Mouse (Mus musculus) embryonic facial prominence, embryonic 13.5 days (tissue): Measurements from ENCODE around the gene Hoxa13. TPM values are rescaled to one million over a fixed set of nuclear protein-coding genes. Genes with fewer than 3 reads are reported as not detected.

Experiments
- ATAC-seq: fragments of 200-750 bp; cut with Nextera tagmentation; 2 replicates; pipeline ENCODE4 v1.8.0; 2017; ENCODE audit warnings: low read depth; ENCODE audit not compliant: insufficient number of reproducible peaks, insufficient read depth, low FRiP score, low TSS enrichment
- H3K27ac ChIP-seq: fragments of 300-500 bp; sonication (generic); 2 replicates; pipeline ENCODE4 v1.5.1; 2015; ENCODE audit warnings: moderate library complexity, mild to moderate bottlenecking, inconsistent platforms
- H3K27me3 ChIP-seq: fragments of 300-500 bp; sonication (generic); 2 replicates; pipeline ENCODE4 v1.6.1; 2015; ENCODE audit warnings: mild to moderate bottlenecking, inconsistent platforms
- H3K36me3 ChIP-seq: fragments of 300-500 bp; sonication (generic); 2 replicates; pipeline ENCODE4 v1.6.1; 2015; ENCODE audit warnings: mild to moderate bottlenecking, inconsistent platforms
- H3K4me1 ChIP-seq: fragments of 300-500 bp; sonication (generic); 2 replicates; pipeline ENCODE4 v1.6.1; 2015; ENCODE audit warnings: inconsistent platforms
- H3K4me2 ChIP-seq: fragments of 300-500 bp; sonication (generic); 2 replicates; pipeline ENCODE4 v1.6.1; 2015; ENCODE audit warnings: moderate library complexity, mild to moderate bottlenecking, inconsistent platforms
- H3K4me3 ChIP-seq: fragments of 300-500 bp; sonication (generic); 2 replicates; pipeline ENCODE4 v1.5.1; 2015; ENCODE audit warnings: mild to moderate bottlenecking, inconsistent platforms
- H3K9ac ChIP-seq: fragments of 300-500 bp; sonication (generic); 2 replicates; pipeline ENCODE4 v1.6.1; 2015; ENCODE audit warnings: mild to moderate bottlenecking, inconsistent platforms
- H3K9me3 ChIP-seq: fragments of 300-500 bp; sonication (generic); 2 replicates; pipeline ENCODE4 v1.6.1; 2016; ENCODE audit warnings: inconsistent platforms
- WGBS: fragments of 180-500 bp; shearing (Covaris S2); methylation state at CpG from one replicate; pipeline ENCODE4 v1.1.7; 2015; ENCODE audit warnings: mixed read lengths; 5-methylcytosine and 5-hydroxymethylcytosine counted together
- polyA plus RNA-seq: library from polyadenylated mRNA; unstranded; fragments of >200 nt; fragmentation: Nextera tagmentation; extraction: Ambion mirVana; gene quantifications from 2 replicates; pipeline ENCODE4 v1.2.1, GENCODE M21; 2015

Gene Hoxa13
- polyA plus RNA-seq, 1 experiment from 2014 or later: not detected

DNA sequence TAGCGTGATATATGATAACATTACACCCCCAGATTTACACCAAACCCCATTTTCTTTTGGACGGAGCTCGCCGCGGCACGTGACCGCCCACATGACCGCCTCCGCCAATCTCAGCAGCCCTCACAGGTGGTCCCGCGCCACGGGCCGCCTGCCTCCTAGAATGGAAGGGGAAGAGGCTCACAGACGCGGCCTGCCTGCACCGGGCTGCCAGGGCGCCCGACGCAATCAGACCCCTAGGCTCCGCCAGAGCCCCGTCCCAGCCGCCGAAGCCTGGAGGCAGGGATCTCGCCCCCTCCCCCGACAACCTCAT is 43.3 kb downstream of the Hoxa13 start:
- Histone ChIP-seq H3K9ac (no peak overlapping the region), H3K36me3 (no peaks in the 10 kb centered on the region), H3K4me3 (peak overlapping the region; percentile 30), H3K4me1 (peaks cover 27% of the 10 kb centered on the region), H3K4me2 (peak overlapping the region; percentile 51), H3K9me3 (no peaks in the 10 kb centered on the region), H3K27ac (no peak overlapping the region), H3K27me3 (peaks cover 100% of the 10 kb centered on the region)
- under 1% methylated on average over 25 of the region's 25 CpGs for WGBS
- ATAC-seq: no peak

DNA sequence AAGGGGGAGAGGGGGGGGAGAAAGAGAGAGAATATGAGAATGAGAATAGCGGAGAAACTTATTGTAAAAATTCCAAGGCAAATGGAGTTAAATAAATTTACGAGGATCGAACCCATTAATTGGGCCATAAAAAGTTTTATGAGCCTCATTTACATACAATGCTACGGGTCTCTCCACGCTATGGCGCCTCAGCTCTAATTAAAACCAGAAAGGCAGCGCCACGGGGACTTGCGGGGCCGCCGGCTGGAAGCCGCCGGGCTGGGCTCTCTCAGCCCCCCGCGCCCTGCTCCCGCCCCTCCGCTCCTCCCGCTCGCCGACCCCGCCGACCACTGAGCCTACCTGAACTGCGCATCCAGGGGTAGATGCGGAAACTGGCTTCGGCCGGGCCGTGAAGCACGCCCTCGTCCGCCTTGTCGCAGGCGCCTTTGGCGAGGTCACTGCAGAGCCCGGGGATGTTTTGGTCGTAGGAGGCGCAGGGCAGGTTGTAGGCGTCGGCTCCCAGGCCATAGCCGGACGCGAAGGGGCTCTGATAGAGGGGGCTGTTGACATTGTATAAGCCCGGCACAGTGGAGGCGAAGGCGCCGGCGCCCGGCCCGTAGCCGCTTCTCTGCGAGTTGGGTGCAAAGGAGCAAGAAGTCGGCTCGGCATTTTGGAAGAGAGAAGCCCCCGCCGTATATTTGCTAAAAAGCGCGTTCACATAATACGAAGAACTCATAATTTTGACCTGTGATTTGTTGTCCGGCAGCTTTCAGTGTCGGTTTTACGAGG is 43.8 kb downstream of the Hoxa13 start:
- 1% methylated on average over 60 of the region's 60 CpGs for WGBS
- Histone ChIP-seq H3K4me3 (peak overlapping the region; percentile 30), H3K9me3 (no peaks in the 10 kb centered on the region), H3K27me3 (peaks cover 100% of the 10 kb centered on the region), H3K27ac (no peak overlapping the region), H3K9ac (no peak overlapping the region), H3K36me3 (no peaks in the 10 kb centered on the region), H3K4me2 (peak overlapping the region; percentile 51), H3K4me1 (peaks cover 28% of the 10 kb centered on the region)
- no peak for ATAC-seq

DNA sequence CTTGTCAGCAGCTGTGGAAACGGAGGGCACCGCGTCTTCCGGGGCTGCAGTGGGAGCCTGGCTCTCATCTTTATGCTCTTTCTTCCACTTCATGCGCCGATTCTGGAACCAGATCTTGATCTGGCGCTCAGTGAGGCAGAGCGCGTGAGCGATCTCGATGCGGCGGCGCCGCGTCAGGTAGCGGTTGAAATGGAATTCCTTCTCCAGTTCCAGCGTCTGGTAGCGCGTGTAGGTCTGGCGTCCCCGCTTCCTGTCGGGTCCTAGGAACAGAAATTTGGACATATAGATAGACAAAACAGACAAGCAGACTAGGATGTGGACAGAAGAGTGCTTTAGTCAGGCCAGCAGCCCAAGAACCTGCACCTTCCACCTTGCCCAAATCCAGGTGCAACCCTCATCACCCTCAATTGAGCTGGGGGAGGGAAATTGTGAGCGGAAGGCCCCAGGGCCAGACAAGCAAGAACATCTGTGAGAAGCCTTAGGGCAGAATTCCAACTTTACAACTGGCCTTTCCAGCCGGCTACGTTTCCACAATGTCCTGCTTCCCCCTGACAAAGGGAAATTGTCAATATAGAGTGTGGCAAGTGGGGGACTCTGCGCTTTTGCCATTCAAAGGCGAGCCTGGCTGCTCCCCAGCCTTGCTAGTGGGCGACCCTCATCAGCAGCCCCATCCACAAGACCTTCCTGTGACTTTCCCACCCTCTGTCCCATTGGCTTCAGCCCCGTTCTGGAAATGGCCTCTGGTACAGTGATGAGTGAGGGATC is 44.7 kb downstream of the Hoxa13 start:
- no peak for ATAC-seq
- under 1% methylated on average over 30 of the region's 30 CpGs for WGBS
- no peak overlapping the region for H3K9ac ChIP-seq
- no peaks in the 10 kb centered on the region for H3K36me3 ChIP-seq
- no peak overlapping the region for H3K27ac ChIP-seq
- H3K9me3 ChIP-seq: no peaks in the 10 kb centered on the region
- peaks cover 100% of the 10 kb centered on the region for H3K27me3 ChIP-seq
- peaks cover 27% of the 10 kb centered on the region for H3K4me1 ChIP-seq
- no peak overlapping the region for H3K4me2 ChIP-seq
- H3K4me3 ChIP-seq: no peak overlapping the region

DNA sequence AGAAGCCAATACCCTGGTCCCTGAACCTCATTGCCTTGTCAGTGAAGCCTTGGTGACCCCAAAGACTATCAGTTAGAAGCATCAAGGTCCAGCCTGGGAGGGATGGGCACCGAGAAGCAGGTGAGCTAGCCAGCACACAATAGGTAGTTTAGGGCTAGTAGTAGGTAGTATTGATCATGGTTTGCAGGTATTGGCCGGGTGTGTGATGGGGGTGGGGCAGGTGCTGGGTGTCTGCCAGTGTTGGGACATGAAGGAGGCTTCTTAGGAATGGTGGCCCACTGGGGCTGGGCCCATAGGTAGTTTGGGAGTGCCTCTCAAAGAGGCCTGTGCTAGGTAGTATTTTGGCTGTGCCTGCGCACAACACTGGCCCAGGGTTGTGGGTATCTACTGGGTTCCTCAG is 45.6 kb downstream of the Hoxa13 start:
- no peaks in the 10 kb centered on the region for H3K36me3 ChIP-seq
- 13% methylated on average over 3 of the region's 3 CpGs for WGBS
- H3K4me3 ChIP-seq: no peak overlapping the region
- peaks cover 27% of the 10 kb centered on the region for H3K4me1 ChIP-seq
- no peak overlapping the region for H3K27ac ChIP-seq
- no peak for ATAC-seq
- H3K4me2 ChIP-seq: no peak overlapping the region
- H3K9ac ChIP-seq: no peak overlapping the region
- H3K9me3 ChIP-seq: no peaks in the 10 kb centered on the region
- H3K27me3 ChIP-seq: peaks cover 100% of the 10 kb centered on the region

DNA sequence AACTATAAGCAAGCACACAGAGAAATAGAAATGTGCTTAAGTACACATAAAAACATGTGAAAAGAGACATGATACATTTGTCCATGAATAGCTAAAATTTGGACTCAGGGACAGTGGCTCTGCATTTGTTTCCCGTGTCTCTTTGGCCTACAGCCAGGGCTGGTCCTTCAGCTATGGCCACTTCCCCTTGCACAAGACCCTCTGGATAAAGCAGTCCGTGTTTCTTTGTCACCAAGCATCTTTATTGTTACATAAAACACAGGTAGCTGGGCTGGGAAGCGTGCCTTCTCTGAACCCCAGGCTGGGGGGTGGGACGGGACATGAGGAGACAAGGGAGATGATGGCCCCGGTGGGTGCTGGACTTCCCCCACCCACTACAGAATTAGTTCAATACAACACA is 46.4 kb downstream of the Hoxa13 start:
- 6% methylated on average over 5 of the region's 5 CpGs for WGBS
- peaks cover 27% of the 10 kb centered on the region for H3K4me1 ChIP-seq
- H3K4me3 ChIP-seq: no peak overlapping the region
- no peak overlapping the region for H3K4me2 ChIP-seq
- no peak overlapping the region for H3K27ac ChIP-seq
- ATAC-seq: no peak
- H3K27me3 ChIP-seq: peaks cover 100% of the 10 kb centered on the region
- no peaks in the 10 kb centered on the region for H3K36me3 ChIP-seq
- H3K9me3 ChIP-seq: no peaks in the 10 kb centered on the region
- no peak overlapping the region for H3K9ac ChIP-seq

DNA sequence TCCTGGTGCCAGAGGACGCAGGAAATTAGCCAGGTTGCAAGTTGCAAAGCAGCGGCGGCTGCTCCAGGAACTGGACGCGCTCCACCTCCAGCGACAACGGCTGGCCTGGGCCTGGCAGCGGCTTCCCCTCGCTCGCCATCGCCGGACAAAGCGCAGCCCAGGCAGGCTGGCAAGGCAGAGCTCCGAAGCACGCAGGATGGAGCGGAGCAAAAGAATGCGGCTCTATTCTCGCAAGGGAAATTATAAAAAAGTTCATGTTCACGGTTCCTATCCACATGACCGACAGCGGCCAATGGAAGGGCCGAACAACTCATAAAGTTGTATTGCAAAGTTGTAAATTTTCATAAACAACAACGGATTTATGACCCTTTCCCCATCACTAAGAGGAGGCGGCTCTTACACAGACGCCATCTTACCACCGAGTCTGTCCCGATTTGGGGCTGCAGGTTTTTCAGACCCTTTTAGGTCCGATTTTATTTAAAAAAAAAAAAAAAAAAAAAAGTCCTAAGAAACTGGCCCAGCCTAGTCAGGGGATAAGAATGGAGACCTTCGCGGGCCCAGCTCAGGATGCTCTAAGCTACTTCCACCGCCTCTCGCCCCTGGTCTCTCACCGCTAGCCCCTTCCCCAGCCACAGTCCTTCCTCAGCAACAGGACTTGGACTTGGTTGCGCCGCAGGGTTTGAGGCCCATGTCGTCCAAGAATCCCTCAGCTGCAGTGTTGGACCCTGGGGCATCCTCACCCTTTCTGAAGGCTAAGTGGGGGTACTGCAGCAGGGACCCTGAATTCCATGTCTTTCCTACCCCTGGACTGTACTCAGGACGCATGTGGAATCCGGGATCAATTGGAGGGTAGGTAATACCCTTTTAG is 47.3 kb downstream of the Hoxa13 start, which contains the start of the genes Hoxa3 and Gm28308:
Gene Hoxa3 (minus strand): TSS at position 218 of the 868 bp plus-strand sequence.
Gene Gm28308 (minus strand): TSS at position 221 of the 868 bp plus-strand sequence.
- no peaks in the 10 kb centered on the region for H3K9me3 ChIP-seq
- H3K9ac ChIP-seq: no peak within 1 kb of the TSS
- no peak for ATAC-seq
- peak within 1 kb of the TSS; percentile 34 for H3K4me2 ChIP-seq
- no peaks in the 10 kb centered on the region for H3K36me3 ChIP-seq
- WGBS: 3% methylated on average over 38 of the region's 38 CpGs
- H3K27me3 ChIP-seq: peaks cover 100% of the 10 kb centered on the region
- H3K4me3 ChIP-seq: 0 out of 2 replicates have a peak within 1 kb of the TSS, but pooled peaks have one; percentile 20
- H3K4me1 ChIP-seq: peaks cover 27% of the 10 kb centered on the region
- no peak within 1 kb of the TSS for H3K27ac ChIP-seq

DNA sequence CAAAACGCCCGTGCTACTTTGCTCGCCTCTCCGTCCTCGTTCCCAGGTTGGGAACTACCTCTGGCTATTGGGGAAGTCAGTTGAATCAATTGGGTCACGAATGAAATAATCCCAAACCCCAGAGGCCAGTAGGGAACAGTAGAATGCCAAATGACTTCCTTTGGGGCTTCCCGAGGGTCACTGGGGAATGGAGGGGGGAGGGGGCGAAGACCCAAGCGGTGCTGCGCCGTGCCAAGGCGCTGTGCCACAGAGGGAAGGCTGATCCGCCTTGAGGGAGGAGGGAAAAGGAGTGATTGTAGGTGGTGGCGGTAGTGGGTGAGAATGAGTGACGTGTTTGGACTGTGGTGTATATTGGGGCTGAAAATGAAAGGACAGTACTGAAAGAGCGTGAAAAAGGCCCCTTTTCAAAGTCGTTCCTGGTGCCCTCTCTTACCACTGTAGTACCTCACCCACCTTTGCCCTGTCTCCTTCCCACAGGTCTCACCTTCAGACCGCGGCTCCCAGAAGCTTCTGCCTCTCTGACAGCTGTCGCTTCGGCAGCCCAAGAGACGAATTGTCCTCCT is 48.0 kb downstream of the Hoxa13 start:
- no peaks in the 10 kb centered on the region for H3K9me3 ChIP-seq
- peaks cover 27% of the 10 kb centered on the region for H3K4me1 ChIP-seq
- peaks cover 100% of the 10 kb centered on the region for H3K27me3 ChIP-seq
- no peak for ATAC-seq
- 0 out of 2 replicates have a peak overlapping the region, but pooled peaks have one; percentile 20 for H3K4me3 ChIP-seq
- peak overlapping the region; percentile 34 for H3K4me2 ChIP-seq
- H3K9ac ChIP-seq: no peak overlapping the region
- H3K36me3 ChIP-seq: no peaks in the 10 kb centered on the region
- no peak overlapping the region for H3K27ac ChIP-seq
- WGBS: 1% methylated on average over 22 of the region's 22 CpGs

DNA sequence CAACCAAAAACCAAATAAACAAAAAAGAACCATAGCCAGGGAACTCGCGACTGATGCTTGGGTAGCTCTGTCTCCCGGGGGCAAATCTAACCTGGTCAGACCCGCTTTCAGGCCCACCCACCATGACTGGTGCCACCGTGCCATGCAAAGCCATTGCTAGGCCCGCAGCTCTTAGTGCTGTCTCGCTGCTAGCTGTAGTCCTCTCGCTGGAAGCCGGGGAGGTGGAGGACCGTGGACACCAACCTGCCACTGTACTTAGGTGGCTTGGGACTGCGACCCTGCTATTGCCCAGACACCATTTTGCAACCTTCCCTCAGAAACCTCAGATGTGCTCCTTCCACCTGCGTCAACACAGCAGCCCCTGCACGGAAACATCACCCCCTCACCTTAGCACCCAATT is 48.7 kb downstream of the Hoxa13 start:
- 2% methylated on average over 13 of the region's 13 CpGs for WGBS
- ATAC-seq: no peak
- H3K9me3 ChIP-seq: no peaks in the 10 kb centered on the region
- H3K4me2 ChIP-seq: peak overlapping the region; percentile 24; the same call in 1 of the 2 replicates
- peak overlapping the region; percentile 20; the same call in 1 of the 2 replicates for H3K4me3 ChIP-seq
- no peaks in the 10 kb centered on the region for H3K36me3 ChIP-seq
- H3K9ac ChIP-seq: no peak overlapping the region
- no peak overlapping the region for H3K27ac ChIP-seq
- peaks cover 100% of the 10 kb centered on the region for H3K27me3 ChIP-seq
- peaks cover 20% of the 10 kb centered on the region for H3K4me1 ChIP-seq

DNA sequence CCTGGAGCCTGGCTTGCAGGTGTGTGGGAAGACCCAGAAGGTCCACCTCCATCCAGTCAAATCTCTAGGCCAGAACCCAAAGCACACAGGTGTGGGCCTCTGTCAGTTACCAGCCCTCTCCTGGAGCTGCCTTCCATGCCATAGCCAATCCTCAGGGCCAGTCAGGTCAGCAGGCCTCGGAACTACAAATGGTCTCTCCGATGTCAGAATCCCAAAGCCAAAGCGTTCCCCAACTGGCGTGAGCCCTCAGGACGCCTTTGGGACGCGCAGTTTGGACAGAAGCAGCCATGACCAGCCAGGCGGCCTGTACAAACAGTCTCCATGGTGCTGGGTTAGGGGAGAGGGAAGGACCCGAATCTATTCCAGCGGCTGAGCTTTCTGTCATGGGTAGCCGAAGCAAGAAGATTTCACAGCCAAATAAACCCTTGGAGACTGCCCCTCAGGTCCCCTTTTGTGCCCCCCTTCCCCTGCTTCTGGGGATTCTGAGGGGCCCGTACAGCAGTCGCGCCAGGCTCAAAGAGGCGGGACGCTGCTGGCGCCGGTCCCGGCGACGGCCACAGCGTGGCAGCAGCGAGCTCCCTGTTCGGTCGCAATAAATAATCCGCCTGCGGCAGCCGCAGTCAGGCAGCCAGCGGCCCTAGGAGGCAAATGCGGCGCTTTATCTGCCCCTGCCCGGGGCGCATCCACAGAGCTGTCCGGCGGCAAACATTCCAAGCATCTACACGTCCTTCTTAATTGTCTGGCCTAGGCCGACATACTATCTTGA is 49.3 kb downstream of the Hoxa13 start:
- Histone ChIP-seq H3K27ac (no peak overlapping the region), H3K9ac (no peak overlapping the region), H3K4me2 (peak overlapping the region; percentile 24; the same call in 1 of the 2 replicates), H3K27me3 (peaks cover 100% of the 10 kb centered on the region), H3K4me3 (peak overlapping the region; percentile 20; the same call in 1 of the 2 replicates), H3K4me1 (peaks cover 17% of the 10 kb centered on the region; the same call in 1 of the 2 replicates), H3K36me3 (no peaks in the 10 kb centered on the region), H3K9me3 (no peaks in the 10 kb centered on the region)
- WGBS: 1% methylated on average over 37 of the region's 37 CpGs
- ATAC-seq: no peak

DNA sequence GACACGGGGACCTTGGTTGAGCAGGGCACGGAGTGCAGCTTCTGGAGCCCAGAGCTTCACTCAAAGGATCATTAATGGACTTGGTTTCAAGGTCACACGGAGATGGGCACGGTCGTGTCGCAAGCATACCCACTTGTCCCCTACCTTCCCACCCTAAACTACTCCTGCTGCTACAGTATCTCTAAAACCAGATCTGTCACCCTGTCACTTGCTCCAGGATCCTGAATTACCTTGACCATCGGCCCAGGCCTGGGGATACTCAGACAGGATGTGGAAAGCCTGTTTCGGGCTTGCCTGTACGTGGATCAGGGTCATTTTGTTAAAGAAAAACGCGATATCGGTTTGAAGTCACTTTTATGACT is 51.0 kb downstream of the Hoxa13 start:
- 4% methylated on average over 12 of the region's 12 CpGs for WGBS
- no peak overlapping the region for H3K4me3 ChIP-seq
- H3K9me3 ChIP-seq: no peaks in the 10 kb centered on the region
- H3K36me3 ChIP-seq: no peaks in the 10 kb centered on the region
- H3K9ac ChIP-seq: no peak overlapping the region
- no peak for ATAC-seq
- peaks cover 12% of the 10 kb centered on the region; the same call in 1 of the 2 replicates for H3K4me1 ChIP-seq
- H3K27me3 ChIP-seq: peaks cover 100% of the 10 kb centered on the region
- H3K27ac ChIP-seq: no peak overlapping the region
- H3K4me2 ChIP-seq: no peak overlapping the region
